Mouse (Mus musculus): ENCODE data around the gene Plxna3.

- TF ChIP-seq CTCF (IDR thresholded peaks at IDR 0.05; ENCODE audit: extremely low read depth, insufficient read depth, insufficient read length, insufficient replicate concordance) (no peak), POLR2A (IDR thresholded peaks at IDR 0.05; ENCODE audit: low read depth, low read length) (no peak)
These were observed 24.0 kb downstream of the Plxna3 start for GRCm38 (mm10) chrX:74352645-74353466.
